Mouse (Mus musculus) limb, embryonic 11.5 days (tissue): ENCODE measurements around the gene Gm49403. TPM values are rescaled to one million over a fixed set of nuclear protein-coding genes. Genes with fewer than 3 reads are reported as not detected.
"Not testable (repeated sequence)": the region's sequence is repeated elsewhere in the genome, so short reads cannot be mapped to it uniquely, and the experiment has no call there.

Experiments
- ATAC-seq: fragments of 200-750 bp; cut with Nextera tagmentation; 2 replicates; pipeline ENCODE4 v1.8.0; 2017; ENCODE audit warnings: low read depth; ENCODE audit not compliant: insufficient number of reproducible peaks, low FRiP score, low TSS enrichment
- DNase-seq: peaks from one replicate; pipeline ENCODE4 v3.0.0-alpha.2; 2015; ENCODE audit warnings: low spot score
- H3K27ac ChIP-seq: fragments of 300-500 bp; sonication (generic); replicated peaks from 2 replicates; pipeline ENCODE4 v1.5.1; 2014; ENCODE audit warnings: low read depth, mild to moderate bottlenecking, low read length
- H3K27me3 ChIP-seq: fragments of 300-500 bp; sonication (generic); 2 replicates; pipeline ENCODE4 v1.6.1; 2014; ENCODE audit warnings: mild to moderate bottlenecking, low read length, mixed read lengths; ENCODE audit not compliant: control insufficient read depth, insufficient read depth
- H3K36me3 ChIP-seq: fragments of 300-500 bp; sonication (generic); 2 replicates; pipeline ENCODE4 v1.6.1; 2014; ENCODE audit warnings: mild to moderate bottlenecking, low read length, moderate library complexity, mixed read lengths; ENCODE audit not compliant: control insufficient read depth, insufficient read depth
- H3K4me1 ChIP-seq: fragments of 300-500 bp; sonication (generic); 2 replicates; pipeline ENCODE4 v1.6.1; 2014; ENCODE audit warnings: low read length, mixed read lengths; ENCODE audit not compliant: control insufficient read depth, insufficient read depth
- H3K4me2 ChIP-seq: fragments of 300-500 bp; sonication (generic); 2 replicates; pipeline ENCODE4 v1.6.1; 2014; ENCODE audit warnings: low read depth, mild to moderate bottlenecking, moderate library complexity; ENCODE audit not compliant: severe bottlenecking
- H3K4me3 ChIP-seq: fragments of 300-500 bp; sonication (generic); 2 replicates; pipeline ENCODE4 v1.5.1; 2014; ENCODE audit warnings: low read depth, low read length
- H3K9ac ChIP-seq: fragments of 300-500 bp; sonication (generic); 2 replicates; pipeline ENCODE4 v1.6.1; 2014; ENCODE audit warnings: mild to moderate bottlenecking, low read length
- H3K9me3 ChIP-seq: fragments of 300-500 bp; sonication (generic); 2 replicates; pipeline ENCODE4 v1.6.1; 2016; ENCODE audit warnings: low read length; ENCODE audit not compliant: control insufficient read depth
- WGBS: fragments of 180-500 bp; shearing (Covaris S2); extraction: QIAGEN DNeasy Blood & Tissue Kit; methylation state at CpG from one replicate; pipeline ENCODE4 v1.1.7; 2014; 5-methylcytosine and 5-hydroxymethylcytosine counted together
- polyA plus RNA-seq: library from polyadenylated mRNA; unstranded; fragments of >200 nt; fragmentation: Nextera tagmentation; extraction: Ambion mirVana; gene quantifications from 2 replicates; pipeline ENCODE4 v1.2.1, GENCODE M21; 2014

Gene Gm49403
- polyA plus RNA-seq = not detected in 2 replicates

- H3K4me2 ChIP-seq = no peak within 1 kb of the TSS
- no peak within 1 kb of the TSS for H3K4me3 ChIP-seq
- H3K4me1 ChIP-seq = peaks cover 6% of the 10 kb centered on the region; the same call in 1 of the 2 replicates
- H3K9me3 ChIP-seq = no peaks in the 10 kb centered on the region
- DNase-seq = no peak
- 77% methylated on average over 3 of the region's 3 CpGs for WGBS
- no peaks in the 10 kb centered on the region for H3K27me3 ChIP-seq
- ATAC-seq = no peak
- no peak within 1 kb of the TSS for H3K27ac ChIP-seq
- no peak within 1 kb of the TSS for H3K9ac ChIP-seq
- no peaks in the 10 kb centered on the region for H3K36me3 ChIP-seq
These were observed at the start of gene Gm49403, which contains the start of gene Lbhd1 for GRCm38 (mm10) chr19:8883616-8884015. TSS of gene Gm49403 (plus strand) at chr19:8883930. TSS of gene Lbhd1 (plus strand) at chr19:8883732.

DNA sequence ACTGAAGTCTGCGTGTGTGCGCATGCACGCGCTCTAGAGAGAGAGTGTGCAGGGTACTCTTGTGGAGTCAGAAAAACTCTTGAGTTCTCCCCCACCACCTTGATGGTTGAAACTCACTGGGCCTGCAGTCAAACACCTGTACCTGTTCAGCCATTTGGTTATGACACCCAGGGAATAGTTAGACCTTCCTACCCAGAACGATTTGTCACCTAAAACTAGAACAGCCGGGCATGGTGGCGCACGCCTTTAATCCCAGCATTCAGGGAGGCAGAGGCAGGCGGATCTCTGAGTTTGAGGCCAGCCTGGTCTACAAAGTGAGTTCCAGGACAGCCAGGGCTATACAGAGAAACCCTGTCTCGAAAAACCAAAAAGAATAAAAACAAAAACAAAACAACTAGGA, 47.4 kb upstream of the Gm49403 start:
- H3K27ac ChIP-seq, H3K27me3 ChIP-seq, ATAC-seq, H3K9ac ChIP-seq, H3K9me3 ChIP-seq, H3K4me3 ChIP-seq, H3K4me2 ChIP-seq, DNase-seq: not testable (repeated sequence)
- H3K36me3 ChIP-seq = peaks cover 29% of the 10 kb centered on the region
- WGBS = 96% methylated on average over 10 of the region's 10 CpGs
- H3K4me1 ChIP-seq = peaks cover 20% of the 10 kb centered on the region; the same call in 1 of the 2 replicates

DNA sequence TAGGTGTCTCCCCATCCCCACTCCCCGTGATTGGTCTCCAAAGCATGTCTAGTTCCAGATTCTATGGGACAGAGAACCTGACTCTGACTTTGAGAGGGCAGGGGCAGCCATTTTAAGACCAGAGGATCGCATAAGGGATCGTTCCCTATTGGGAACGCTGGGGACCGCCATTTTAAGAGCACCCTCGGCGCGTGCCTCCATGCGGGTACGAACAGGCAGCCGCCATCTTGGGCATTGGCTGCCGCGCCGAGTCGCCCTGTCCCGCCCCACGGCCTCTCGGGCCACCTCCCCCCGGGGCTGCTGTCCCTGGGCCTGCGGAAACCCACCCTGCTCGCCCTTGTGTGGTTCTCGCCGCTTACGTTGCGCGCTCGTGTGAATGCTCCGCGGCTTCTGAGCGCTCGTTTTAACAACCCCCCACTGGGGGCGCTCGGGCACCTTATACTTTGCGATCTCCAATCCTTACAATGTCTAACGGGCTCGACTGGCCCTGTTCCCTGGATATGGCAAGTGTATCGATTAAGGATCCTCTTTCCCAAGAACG, 46.4 kb upstream of the Gm49403 start, which contains the start of gene Bscl2:
TSS of gene Bscl2 (plus strand) at position 217 of the 541 bp plus-strand sequence.
- DNase-seq (peak; percentile 89), ATAC-seq (peak; percentile 86)
- H3K9me3 ChIP-seq = no peaks in the 10 kb centered on the region
- H3K9ac ChIP-seq = peak within 1 kb of the TSS; percentile 77
- H3K27ac ChIP-seq = peak within 1 kb of the TSS; percentile 95
- H3K27me3 ChIP-seq = no peaks in the 10 kb centered on the region
- H3K4me3 ChIP-seq = peak within 1 kb of the TSS; percentile 49
- WGBS = 1% methylated on average over 38 of the region's 38 CpGs
- peaks cover 20% of the 10 kb centered on the region; the same call in 1 of the 2 replicates for H3K4me1 ChIP-seq
- H3K36me3 ChIP-seq = peaks cover 21% of the 10 kb centered on the region
- peak within 1 kb of the TSS; percentile 77 for H3K4me2 ChIP-seq

- peak overlapping the region; percentile 77 for H3K9ac ChIP-seq
- WGBS = 25% methylated on average over 15 of the region's 15 CpGs
- H3K9me3 ChIP-seq = no peaks in the 10 kb centered on the region
- H3K36me3 ChIP-seq = peaks cover 14% of the 10 kb centered on the region
- H3K27ac ChIP-seq = peak overlapping the region; percentile 95
- peaks cover 20% of the 10 kb centered on the region; the same call in 1 of the 2 replicates for H3K4me1 ChIP-seq
- peak; percentile 56 for DNase-seq
- peak overlapping the region; percentile 49 for H3K4me3 ChIP-seq
- peak overlapping the region; percentile 77 for H3K4me2 ChIP-seq
- no peaks in the 10 kb centered on the region for H3K27me3 ChIP-seq
- no peak for ATAC-seq
These were observed 45.5 kb upstream of the Gm49403 start for GRCm38 (mm10) chr19:8838041-8838730.

DNA sequence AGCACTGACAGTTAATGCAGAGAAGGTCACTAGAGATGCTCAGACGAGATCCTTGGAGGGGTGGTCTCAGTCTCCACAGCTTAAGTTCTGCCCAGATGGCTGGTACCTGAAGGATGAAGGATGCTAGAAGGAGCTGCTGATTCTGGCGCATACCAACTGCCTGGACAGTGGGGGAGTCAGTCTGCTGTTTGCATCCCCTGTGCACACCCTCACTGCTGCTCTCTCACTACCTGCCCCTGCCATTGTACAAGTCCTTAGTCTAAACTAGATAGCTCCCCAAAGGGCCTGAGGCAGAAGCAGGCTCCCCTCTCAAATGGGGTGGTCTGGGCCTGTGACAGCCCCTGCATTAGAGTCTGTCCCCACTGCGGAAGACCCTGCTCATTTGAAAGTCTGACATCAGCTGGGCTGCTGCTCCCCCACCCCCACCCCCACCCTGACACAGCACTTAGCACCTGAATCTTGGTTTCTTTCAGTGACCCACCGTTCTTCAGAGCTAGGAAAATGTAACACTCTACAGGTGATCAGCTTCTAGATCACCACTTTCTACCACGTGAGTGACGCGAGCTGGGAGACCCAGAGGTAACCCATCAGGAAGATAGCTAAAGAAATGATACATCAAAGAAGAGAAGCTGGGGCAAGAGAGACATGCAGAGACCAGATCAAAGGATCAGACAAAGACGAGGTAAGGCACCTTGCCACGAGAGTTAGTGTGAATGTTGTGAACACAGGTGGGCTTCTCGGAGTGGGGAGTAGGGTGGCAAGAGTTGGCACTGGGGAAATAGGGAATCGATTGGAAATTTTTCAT, 44.4 kb upstream of the Gm49403 start, which contains the start of gene Gng3:
TSS of gene Gng3 (minus strand) at position 92 of the 805 bp plus-strand sequence.
- peak; percentile 53 for DNase-seq

GRCm38 (mm10) chr19:8839908-8840791, 43.6 kb upstream of the Gm49403 start:
- Histone ChIP-seq H3K27me3 (no peaks in the 10 kb centered on the region), H3K36me3 (peaks cover 2% of the 10 kb centered on the region), H3K4me2 (peak overlapping the region; percentile 58), H3K9me3 (no peaks in the 10 kb centered on the region), H3K9ac (peak overlapping the region; percentile 47; the same call in 1 of the 2 replicates), H3K4me3 (peak overlapping the region; percentile 29), H3K4me1 (peaks cover 20% of the 10 kb centered on the region; the same call in 1 of the 2 replicates), H3K27ac (no peak overlapping the region)
- DNase-seq (peak; percentile 65), ATAC-seq (peak; percentile 22)
- 23% methylated on average over 29 of the region's 29 CpGs for WGBS

More for the DNA sequence above, 44.4 kb upstream of the Gm49403 start, which contains the start of gene Gng3:
- Histone ChIP-seq H3K4me2 (peak within 1 kb of the TSS; percentile 77), H3K9me3 (no peaks in the 10 kb centered on the region), H3K36me3 (peaks cover 7% of the 10 kb centered on the region), H3K9ac (peak within 1 kb of the TSS; percentile 77), H3K27me3 (no peaks in the 10 kb centered on the region), H3K4me1 (peaks cover 20% of the 10 kb centered on the region; the same call in 1 of the 2 replicates), H3K4me3 (peak within 1 kb of the TSS; percentile 49), H3K27ac (peak within 1 kb of the TSS; percentile 95; the same call in 1 of the 2 replicates)
- ATAC-seq = peak; percentile 52; the same call in 1 of the 2 replicates
- 49% methylated on average over 11 of the region's 11 CpGs for WGBS

GRCm38 (mm10) chr19:8841012-8841411, 42.7 kb upstream of the Gm49403 start:
- DNase-seq = no peak
- Histone ChIP-seq H3K4me1 (peaks cover 20% of the 10 kb centered on the region; the same call in 1 of the 2 replicates), H3K9me3 (no peaks in the 10 kb centered on the region), H3K36me3 (peaks cover 2% of the 10 kb centered on the region; the same call in 1 of the 2 replicates), H3K4me2 (no peak overlapping the region; the same call in 1 of the 2 replicates), H3K9ac (no peak overlapping the region), H3K27me3 (no peaks in the 10 kb centered on the region), H3K27ac (no peak overlapping the region), H3K4me3 (no peak overlapping the region)
- no peak for ATAC-seq
- 86% methylated on average over 7 of the region's 7 CpGs for WGBS
